Mouse (Mus musculus): ENCODE data around the gene Cdh18.
"Not testable (repeated sequence)": the region's sequence is repeated elsewhere in the genome, so short reads cannot be mapped to it uniquely, and the experiment has no call there.

The Cdh18 gene

DNA sequence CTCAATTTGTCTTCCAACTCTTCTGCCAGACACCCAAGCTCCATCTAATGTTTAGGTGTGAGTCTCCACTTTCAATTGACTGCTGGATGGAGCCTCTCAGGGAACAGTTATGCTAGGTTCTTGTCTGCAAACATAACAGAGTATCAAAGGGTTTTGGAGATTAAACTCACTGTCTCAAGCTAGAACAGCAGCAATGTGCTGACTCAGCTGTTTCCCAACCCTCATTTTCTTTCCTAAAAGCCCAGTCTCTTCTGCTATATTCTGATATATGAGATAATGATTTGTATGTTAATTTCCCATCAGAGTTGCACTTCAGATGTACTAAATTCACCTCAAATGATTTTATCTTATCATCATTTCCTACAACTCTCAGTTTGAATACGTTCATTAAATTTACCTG is 398.4 kb downstream of the Cdh18 start:
- DNase-seq (ENCODE audit: low spot score in 2 of 2) = no peak

DNA sequence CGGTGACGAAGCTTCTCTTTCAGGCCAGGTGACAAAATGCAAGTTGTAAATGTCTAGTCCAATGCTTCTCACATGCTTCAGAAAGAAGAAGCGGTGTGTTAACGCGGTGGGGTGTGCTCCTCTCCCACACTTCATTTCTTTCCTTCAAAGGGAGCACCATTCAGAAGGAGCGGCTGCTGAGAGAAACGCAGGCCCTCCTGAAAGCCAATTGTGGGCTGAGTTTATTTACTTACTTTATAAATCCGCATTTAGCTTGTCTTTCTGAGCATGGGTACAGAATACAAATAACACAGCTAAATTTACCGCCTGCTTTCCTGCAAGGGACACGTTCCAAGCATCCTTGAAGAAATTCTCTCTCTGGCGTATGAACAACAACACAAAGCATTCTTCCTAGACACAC is 420.6 kb downstream of the Cdh18 start:
- DNase-seq (ENCODE audit: low spot score in 2 of 2) = peak in 1 of 2 experiments; percentile 8

DNA sequence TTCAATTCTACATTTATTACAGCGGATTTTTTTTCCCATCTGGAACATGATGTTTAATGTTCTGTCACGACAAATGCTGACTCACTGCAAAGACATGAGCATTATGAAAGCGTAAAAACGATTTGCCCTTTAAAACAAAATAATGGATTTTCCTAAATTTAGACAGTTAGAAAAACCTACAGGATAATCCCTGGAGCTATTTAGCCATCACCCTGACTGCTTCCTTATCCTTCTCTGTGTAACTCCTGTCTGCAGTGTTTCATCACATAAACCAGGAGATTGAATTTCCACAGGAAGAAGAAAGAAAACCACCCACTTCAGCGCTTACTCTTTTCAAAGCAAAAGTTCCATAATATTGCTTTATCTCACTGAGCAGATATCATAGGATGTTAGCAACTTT is 431.3 kb downstream of the Cdh18 start:
- no peak for DNase-seq (ENCODE audit: low spot score in 2 of 2)

DNA sequence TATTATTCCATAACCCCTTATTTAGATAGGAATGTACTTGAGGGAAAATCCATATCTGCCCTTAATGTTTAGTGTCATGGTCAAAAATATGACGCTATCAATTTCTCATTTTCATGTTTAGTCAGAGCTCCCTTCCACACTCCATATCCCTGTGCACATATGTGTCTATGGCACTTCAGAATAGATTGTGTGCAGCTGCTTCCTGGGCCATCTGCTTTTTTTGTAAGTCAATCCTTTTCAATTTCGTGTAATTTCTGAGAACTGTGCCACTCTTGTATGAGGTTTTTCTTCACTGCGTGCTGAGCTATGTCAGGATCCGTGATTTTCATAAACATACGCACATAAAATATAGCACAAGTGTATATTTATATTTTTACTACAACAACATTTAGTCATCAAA is 435.8 kb downstream of the Cdh18 start:
- no peak for DNase-seq (ENCODE audit: low spot score in 2 of 2)

DNA sequence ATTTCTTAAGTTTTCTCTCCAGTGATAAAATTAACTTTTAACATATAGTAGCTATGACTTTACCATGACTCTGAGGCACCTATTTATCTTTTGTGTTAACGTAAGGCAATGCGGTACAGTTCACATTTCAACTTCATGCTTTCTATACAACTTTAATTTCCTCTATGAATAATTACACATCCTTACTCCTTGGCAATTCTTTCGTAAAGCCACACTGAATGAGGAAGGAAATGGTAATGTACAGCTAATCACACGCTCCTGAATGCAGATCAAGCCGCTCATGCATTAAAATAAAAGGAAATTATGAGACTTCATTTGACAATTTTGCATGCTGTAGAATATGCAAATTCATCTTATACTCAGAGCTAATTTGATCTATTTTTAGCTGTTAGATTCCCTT is 467.9 kb downstream of the Cdh18 start:
- DNase-seq (ENCODE audit: low spot score in 2 of 2) = no peak

DNA sequence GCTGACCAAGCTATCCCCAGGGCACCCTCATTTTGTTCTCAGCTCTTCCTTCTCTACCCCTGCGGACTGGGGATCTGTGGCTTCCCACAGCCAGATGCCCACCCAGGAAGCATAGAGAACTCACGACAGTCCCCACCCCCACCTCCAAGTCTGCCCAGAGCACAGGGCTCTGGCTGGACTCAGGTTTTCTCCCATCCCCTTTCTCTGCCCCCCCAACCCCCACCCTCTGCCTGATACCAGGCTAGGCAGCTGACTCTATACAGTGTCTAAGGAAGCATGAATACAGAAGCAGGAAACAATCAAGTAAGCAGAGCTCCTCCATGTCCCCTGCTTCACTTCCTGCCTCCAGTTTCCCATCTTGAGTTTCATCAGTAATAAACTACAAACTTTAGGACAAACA is 472.3 kb downstream of the Cdh18 start:
- no peak for DNase-seq (ENCODE audit: low spot score in 2 of 2)

DNA sequence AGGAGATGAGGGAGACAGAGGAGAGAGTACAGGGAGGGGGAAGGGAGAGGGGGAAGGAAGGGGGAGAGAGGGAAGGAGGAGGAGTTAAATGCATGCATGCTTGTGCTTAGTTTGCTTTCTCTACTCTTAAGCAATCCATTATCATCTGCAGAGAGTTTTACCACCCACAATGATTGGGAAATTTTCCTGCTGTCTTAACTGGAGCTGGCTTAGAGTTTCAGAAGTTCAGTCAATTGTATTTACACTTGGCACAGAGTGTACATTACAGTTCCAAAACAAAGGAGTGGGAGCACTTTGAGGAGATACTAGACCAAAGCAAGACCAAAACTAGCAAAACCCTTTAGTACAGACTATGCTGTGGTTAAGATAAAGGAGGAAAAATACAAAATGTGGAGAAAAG is 473.8 kb downstream of the Cdh18 start:
- DNase-seq (ENCODE audit: low spot score in 2 of 2) = no peak

DNA sequence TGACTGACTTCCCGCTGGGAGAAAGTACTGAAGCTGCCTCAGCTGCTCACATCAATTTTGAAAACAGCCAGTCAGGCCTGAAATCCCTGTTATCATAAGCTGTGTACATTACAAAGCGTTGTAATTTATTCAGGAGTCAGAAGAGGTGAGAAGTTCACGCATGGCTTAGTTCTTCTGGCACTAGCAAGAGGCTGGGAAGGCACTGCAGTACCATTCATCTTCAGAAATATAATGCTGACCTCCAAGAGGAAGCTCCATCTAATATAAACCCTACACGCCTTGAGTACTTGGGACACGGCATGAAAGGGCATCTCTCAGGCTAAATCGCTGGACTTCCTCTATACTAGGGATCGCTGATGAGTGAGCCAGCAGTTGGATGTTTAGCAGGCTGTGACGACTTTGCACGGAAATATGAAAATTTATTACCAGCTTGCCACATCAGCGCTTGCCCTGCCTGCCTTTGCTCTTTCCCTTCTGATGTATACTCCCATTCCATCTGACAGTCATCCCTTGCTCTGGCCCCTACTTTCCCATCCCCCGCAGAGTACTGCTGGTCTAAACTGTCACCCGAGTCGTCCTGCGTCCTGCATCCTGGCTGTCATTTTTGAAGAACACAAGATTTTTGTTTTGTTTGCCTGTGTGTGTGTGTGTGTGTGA is 486.9 kb downstream of the Cdh18 start:
- DNase-seq (ENCODE audit: low spot score in 2 of 2) = peak; percentile 18 to 20

DNA sequence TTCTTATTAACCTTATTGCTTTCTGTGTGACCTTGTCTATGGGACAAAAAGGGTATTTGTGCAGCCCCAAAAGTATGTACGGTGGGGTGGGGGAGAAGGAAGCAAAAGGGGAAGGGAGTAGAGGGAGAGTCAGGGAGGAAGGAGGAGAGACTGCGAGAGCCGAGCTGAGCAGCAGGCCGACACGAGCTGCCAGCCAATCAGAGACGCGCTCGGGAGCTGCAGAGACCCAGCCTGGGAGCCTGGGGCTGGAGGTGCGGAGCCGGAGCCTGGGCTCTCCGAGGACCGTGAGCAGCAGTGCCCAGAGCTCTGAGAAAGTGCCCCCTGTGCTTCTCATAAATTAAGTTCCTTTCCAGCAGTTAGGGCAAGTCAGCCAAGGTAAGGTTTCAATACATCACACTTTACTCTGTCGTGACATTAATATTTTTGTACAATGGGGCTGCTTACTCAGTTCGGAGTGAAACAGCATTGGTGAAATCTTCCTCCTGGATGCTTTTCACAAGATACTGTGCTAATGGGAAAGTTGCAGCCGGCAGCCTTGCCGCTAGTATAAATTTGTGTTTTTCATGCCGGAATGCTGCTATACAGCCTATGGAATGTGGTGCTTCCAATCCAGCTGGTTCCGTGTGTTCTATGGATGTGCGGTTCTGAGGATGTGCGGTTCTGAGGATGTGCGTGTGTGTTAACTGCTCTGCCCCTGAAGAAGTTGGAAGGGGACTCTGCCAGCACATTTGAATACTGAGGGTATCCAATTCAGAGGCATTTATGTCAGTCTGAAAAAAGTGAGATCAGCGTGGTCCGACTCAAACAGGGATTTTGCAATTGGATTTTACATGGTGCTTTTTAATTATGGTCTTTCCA is 487.6 kb downstream of the Cdh18 start:
- DNase-seq (ENCODE audit: low spot score in 2 of 2) = peak; percentile 49 to 62

DNA sequence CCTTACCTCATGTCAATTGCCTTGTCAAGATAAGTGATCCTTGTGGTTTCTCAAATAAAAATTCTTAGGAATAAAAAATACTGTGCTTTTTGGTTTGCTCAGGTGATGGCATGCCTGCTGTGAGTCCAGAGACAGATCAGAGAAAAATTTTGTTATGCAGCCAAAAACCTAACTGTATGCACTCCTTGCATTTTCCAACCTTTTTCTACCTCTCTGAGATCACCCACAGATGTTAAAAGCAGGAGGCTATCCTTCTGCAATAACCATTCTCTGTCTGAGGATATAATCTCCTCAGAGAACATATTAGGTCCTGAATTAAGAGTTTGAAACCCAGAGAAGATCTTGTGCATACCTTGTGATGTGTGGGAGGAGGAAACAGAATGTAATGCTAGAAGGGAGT is 488.7 kb downstream of the Cdh18 start:
- no peak for DNase-seq (ENCODE audit: low spot score in 2 of 2)

DNA sequence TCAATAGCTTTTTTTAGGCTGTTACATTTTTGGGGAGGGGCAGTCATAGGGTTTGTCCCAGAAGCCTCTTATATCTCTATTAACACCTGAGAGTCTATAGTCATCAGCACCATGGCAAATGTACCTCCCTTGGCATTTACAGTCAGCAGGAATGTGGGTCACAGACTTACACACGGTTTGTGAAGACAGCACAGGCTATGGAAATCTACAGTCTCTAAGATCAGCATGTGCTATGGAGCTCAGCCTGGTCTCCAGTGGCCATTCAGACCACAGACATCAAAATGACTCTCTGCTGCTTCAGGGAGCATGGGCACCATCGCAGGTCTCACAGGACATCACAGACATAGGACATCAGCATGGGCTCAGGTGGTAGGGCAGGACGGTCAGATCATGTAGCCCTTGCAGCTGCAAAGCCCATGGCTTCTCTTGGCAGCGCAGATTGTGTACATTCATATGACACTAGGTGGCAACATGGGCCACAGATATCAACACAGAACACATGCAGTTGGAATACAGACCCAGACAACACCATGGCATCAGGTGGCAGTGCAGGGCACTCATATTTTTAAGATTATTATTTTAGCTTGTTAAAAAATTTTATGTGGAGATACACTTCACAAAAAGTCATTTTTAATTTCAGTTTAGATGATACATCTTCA is 497.4 kb downstream of the Cdh18 start:
- DNase-seq (ENCODE audit: low spot score in 2 of 2) = no peak

DNA sequence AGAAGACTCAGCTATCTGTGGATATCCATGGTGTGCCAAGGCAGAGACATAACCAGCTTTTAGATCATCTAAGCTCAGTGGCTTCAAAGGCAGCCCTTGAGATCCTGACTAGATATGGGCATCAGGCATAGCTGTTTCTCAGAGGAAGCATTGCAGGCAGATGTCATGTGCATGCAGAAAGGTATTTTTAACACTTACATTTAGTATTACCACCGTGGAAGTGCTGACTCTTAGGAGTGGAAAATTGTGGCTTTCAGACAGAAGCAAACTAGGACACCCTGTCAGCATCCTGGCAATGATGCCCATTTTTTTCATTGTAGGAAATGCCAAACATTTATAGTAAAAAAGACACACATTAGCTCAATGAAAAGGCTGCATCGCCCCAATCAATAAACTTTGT is 503.2 kb downstream of the Cdh18 start:
- no peak for DNase-seq (ENCODE audit: low spot score in 2 of 2)

DNA sequence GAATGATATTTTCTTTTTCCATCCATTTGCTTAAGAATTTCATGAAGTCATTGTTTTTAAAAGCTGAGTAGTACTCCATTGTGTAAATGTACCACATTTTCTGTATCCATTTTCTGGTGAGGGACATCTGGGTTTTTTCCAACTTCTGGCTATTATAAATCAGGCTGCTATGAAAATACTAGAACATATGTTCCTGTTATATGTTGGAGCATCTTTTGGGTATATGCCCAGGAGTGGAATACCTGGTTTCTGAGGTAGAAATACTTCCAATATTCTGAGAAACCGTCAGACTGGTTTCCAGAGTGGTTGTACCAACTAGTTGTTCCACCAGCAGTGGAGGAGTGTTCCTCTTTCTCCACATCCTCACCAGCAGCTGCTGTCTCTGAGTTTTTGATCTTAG is 536.5 kb downstream of the Cdh18 start:
- DNase-seq (ENCODE audit: low spot score in 2 of 2) = not testable (repeated sequence)

DNA sequence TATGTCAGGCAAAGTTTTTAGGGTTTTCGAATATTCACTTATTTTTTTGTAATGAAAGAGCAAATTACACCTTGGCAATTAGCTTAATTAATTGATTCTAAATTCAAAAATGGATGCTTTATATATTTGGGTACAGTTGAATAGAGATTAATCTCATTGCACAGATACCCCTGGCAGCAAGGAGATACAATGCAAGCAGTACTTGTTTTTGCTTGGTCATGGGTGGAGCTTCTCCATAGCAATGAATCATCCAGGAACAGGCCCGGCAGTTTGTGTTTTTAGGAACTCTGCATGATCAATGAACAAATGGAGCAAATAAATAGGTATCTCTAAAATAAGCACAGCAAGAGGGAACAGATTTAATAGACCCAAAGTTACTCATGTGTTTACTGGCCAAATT is 538.7 kb downstream of the Cdh18 start:
- no peak for DNase-seq (ENCODE audit: low spot score in 2 of 2)

DNA sequence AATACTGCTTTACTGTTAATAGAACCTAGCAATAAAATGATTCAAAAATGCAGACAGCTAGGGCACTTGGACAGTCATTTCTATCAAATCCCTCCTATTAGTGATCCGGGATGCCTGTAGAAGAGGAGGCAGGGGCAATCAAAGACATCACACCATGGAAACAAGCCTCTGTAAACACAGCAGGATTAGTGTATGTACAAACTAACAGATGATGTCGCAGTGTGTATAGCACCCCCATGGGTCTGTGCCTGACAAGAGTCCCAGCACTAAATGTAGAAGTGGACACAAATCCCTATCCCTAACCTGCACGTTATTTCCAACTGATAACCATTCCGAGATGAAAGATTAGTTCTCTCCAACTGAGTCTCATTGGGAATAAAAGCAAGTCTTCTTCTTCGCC is 547.8 kb downstream of the Cdh18 start:
- DNase-seq (ENCODE audit: low spot score in 2 of 2) = no peak

DNA sequence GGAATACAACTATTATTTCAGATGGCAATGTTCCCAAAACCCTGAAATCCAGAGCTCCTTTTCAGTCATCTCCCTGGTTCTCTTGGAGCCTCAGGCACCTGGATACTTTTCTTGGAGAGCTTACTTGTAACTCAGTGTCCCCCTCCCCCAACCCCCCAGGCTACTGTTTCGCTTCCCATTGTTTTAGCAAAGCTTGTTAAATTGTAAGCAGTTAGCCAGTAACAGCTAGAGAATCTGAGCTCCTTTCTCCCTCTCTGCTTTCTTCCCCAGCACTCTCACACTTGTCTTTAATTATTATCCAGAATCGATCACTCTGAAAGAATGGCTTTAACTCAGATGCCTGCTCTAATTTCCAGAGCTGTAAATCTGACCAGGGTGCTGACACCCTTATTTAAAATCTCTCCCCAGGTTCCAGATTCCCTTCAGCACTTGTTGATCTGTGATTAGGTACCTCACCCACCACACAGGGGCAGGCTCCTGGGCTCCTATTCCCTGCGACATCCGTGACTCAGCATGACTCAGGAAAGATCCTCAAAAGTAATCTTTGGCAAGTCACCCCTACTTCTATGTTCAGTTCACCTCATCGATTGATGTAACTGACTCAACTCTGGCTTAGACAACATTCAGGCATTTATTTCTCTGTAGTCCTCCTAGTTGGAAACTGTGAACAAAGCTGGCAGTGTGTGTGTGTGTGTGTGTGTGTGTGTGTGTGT is 556.0 kb downstream of the Cdh18 start:
- no peak for DNase-seq (ENCODE audit: low spot score in 2 of 2)

DNA sequence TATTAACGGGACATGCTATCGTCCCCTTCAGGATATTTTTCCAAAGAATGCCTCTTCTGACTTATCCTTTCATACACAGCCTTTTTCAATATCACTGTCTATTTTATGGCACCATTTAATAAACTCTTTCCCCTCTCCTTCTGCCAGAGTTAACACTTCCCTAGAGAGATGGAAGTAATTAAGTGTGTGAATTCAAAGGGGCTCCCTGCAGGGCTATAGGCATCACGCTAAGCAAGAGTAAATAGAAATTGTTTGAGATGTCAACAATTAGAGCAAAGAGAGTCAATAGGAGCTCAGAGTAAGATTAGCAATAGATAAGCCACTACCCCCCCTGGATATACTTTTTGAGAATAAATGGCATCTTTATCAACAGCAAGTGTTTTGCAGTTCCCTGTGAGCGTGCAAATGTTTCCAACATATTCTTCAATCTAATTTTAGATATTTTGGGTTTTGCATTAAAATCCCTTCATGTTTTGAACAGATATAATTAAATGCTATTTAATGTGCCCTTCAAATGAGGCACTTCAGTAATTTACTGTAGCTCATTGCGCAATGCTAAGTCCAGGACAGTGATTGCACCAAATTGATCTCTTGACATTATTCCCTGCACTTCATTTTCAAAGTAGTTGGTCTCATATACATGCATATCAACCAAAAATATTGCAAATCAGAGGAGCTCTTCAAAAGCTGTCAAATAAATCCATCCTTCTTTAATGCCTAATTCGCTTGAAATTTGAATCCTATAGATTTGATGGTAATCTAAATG is 586.3 kb downstream of the Cdh18 start:
- DNase-seq (ENCODE audit: low spot score in 2 of 2) = no peak

DNA sequence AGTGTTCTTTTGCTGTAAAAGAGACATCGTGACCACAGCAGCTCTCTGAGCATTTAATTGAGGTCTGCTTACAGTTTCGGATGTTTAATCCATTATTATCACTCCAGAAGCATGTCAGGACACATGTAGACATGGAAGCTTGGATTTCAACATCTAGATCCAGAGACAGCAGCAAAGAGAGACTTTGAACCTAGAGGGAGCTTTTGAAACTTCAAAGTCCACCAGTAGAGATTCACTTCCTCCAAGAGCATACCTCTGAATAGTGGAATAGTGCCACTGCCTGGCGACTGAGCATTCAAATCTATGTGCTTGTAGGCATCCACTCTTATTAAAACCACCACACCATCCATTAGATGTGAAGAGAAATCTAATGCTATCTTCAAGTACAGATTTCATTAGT is 588.1 kb downstream of the Cdh18 start:
- DNase-seq (ENCODE audit: low spot score in 2 of 2) = no peak

DNA sequence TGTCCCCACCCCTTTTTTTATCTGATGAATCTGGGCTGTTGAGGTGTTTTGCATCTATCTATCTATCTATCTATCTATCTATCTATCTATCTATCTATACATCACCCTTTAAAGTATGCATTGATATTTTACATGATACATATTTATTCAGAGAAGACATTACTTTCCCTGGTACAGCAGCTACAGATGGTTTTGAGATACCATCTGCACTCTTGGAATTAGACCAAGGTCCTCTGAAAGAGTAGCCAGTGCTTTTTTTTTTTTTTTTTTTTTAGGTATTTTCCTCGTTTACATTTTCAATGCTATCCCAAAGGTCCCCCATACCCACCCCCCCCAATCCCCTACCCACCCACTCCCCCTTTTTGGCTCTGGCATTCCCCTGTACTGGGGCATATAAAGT is 594.1 kb downstream of the Cdh18 start:
- DNase-seq (ENCODE audit: low spot score in 2 of 2) = not testable (repeated sequence)

DNA sequence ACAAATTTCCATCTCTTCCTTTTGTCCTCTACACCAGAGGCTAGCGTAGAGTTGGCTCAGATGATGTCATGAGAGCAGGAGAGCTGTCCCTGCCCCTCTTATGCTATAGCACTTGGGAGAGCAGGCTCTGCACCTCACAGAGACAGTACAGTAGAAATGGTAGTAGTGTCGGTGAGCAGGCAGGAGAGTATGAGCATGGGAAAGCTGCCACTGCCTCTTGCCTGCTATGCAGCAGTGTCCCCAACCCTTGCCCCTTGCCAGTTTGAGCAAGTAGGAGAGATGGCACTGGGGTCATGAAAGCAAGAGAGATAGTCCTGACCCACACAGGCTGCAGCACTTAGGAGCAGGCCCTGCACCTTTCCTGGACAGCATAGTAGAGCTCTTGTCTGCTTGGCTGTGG is 607.1 kb downstream of the Cdh18 start:
- DNase-seq (ENCODE audit: low spot score in 2 of 2) = no peak

DNA sequence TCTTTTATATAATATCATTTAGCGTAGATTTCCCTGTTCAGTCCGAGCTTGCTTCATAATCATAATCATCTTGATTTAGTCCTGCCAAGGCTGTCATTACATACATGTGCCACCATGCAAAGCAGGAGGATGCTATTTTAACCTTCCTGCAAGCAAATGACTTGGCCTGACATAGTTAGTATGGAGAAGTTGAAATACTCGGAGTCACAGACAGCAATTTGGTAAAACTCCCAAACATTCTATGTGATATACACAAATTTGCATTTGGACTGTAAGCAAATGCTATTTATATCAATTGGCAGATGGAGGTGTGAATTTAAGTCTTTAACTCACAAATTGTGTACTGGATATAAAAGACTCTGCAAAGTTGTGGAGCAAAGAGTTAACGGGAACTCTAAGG is 616.0 kb downstream of the Cdh18 start:
- DNase-seq (ENCODE audit: low spot score in 2 of 2) = no peak

DNA sequence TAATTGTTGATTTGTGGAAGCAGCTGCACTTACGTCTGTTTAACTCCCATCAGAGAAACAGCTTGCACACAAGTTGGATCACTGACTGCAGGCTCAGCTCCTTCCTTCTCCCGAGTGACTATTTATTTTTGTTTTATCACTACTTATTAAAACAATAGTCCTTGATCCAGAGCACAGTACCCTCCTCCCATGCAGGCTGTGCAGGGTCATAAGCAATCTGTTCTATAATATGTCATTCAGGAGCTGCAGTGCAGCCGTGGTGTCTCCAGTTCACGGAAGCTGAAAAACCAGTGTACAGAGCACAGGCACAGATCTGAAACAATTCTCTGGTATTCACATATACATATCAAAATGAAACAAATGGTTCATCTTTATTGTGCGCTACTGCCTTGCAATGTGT is 625.8 kb downstream of the Cdh18 start:
- DNase-seq (ENCODE audit: low spot score in 2 of 2) = no peak
